Mouse (Mus musculus) forebrain, embryonic 15.5 days (tissue): ENCODE results near the gene Sco2. TPM values are rescaled to one million over a fixed set of nuclear protein-coding genes. Genes with fewer than 3 reads are reported as not detected.

Experiments
- ATAC-seq: fragments of 200-750 bp; cut with Nextera tagmentation; replicated peaks from 2 replicates; pipeline ENCODE4 v1.8.0; 2017; ENCODE audit warnings: mild to moderate bottlenecking, moderate TSS enrichment, moderate library complexity
- H3K27ac ChIP-seq: fragments of 300-500 bp; sonication (generic); replicated peaks from 2 replicates; pipeline ENCODE4 v1.5.1; 2015; ENCODE audit warnings: mild to moderate bottlenecking, inconsistent platforms
- H3K27me3 ChIP-seq: fragments of 300-500 bp; sonication (generic); 2 replicates; pipeline ENCODE4 v1.6.1; 2015; ENCODE audit warnings: inconsistent platforms
- H3K36me3 ChIP-seq: fragments of 300-500 bp; sonication (generic); 2 replicates; pipeline ENCODE4 v1.6.1; 2015; ENCODE audit warnings: mild to moderate bottlenecking, inconsistent platforms
- H3K4me1 ChIP-seq: fragments of 300-500 bp; sonication (generic); 2 replicates; pipeline ENCODE4 v1.6.1; 2015; ENCODE audit warnings: inconsistent platforms
- H3K4me2 ChIP-seq: fragments of 300-500 bp; sonication (generic); replicated peaks from 2 replicates; pipeline ENCODE4 v1.6.1; 2015; ENCODE audit warnings: mild to moderate bottlenecking, inconsistent platforms
- H3K4me3 ChIP-seq: fragments of 300-500 bp; sonication (generic); 2 replicates; pipeline ENCODE4 v1.5.1; 2015; ENCODE audit warnings: mild to moderate bottlenecking, inconsistent platforms
- H3K9ac ChIP-seq: fragments of 300-500 bp; sonication (generic); replicated peaks from 2 replicates; pipeline ENCODE4 v1.6.1; 2015; ENCODE audit warnings: mild to moderate bottlenecking, inconsistent platforms
- H3K9me3 ChIP-seq: fragments of 300-500 bp; sonication (generic); 2 replicates; pipeline ENCODE4 v1.6.1; 2016; ENCODE audit warnings: inconsistent platforms
- WGBS: fragments of 180-500 bp; shearing (Covaris S2); methylation state at CpG from one replicate; pipeline ENCODE4 v1.1.7; 2015; ENCODE audit warnings: mixed read lengths; 5-methylcytosine and 5-hydroxymethylcytosine counted together
- polyA plus RNA-seq: library from polyadenylated mRNA; unstranded; fragments of >200 nt; fragmentation: Nextera tagmentation; extraction: Ambion mirVana; gene quantifications from 2 replicates; pipeline ENCODE4 v1.2.1, GENCODE M21; 2015

Gene Sco2
- polyA plus RNA-seq, 1 experiment from 2014 or later, result 10.2 TPM

- Histone ChIP-seq H3K27ac (no peak overlapping the region), H3K4me1 (no peaks in the 10 kb centered on the region), H3K36me3 (no peaks in the 10 kb centered on the region)
Observed at GRCm38 (mm10) chr15:89343325-89343724, 30.3 kb downstream of the Sco2 start.

GRCm38 (mm10) chr15:89341678-89342077, 32.0 kb downstream of the Sco2 start:
- Histone ChIP-seq H3K4me3 (no peak overlapping the region), H3K27me3 (no peaks in the 10 kb centered on the region), H3K4me1 (no peaks in the 10 kb centered on the region), H3K9ac (no peak overlapping the region), H3K27ac (no peak overlapping the region), H3K4me2 (no peak overlapping the region), H3K36me3 (no peaks in the 10 kb centered on the region), H3K9me3 (no peaks in the 10 kb centered on the region)
- WGBS, result 33% methylated on average over 1 of the region's 1 CpGs
- no peak for ATAC-seq

More at GRCm38 (mm10) chr15:89343325-89343724, 30.3 kb downstream of the Sco2 start:
- ATAC-seq, result no peak
- Histone ChIP-seq H3K27me3 (no peaks in the 10 kb centered on the region), H3K9me3 (no peaks in the 10 kb centered on the region), H3K4me2 (no peak overlapping the region), H3K4me3 (no peak overlapping the region), H3K9ac (no peak overlapping the region)
- 86% methylated on average over 3 of the region's 3 CpGs for WGBS

- Histone ChIP-seq H3K4me1 (no peaks in the 10 kb centered on the region), H3K27me3 (no peaks in the 10 kb centered on the region), H3K36me3 (no peaks in the 10 kb centered on the region), H3K4me3 (no peak overlapping the region), H3K4me2 (no peak overlapping the region), H3K9ac (no peak overlapping the region), H3K9me3 (no peaks in the 10 kb centered on the region), H3K27ac (no peak overlapping the region)
- WGBS, result 88% methylated on average over 3 of the region's 3 CpGs
- no peak for ATAC-seq
Observed at GRCm38 (mm10) chr15:89340136-89340535, 33.5 kb downstream of the Sco2 start.

- Histone ChIP-seq H3K9ac (no peak overlapping the region), H3K27me3 (no peaks in the 10 kb centered on the region), H3K4me2 (no peak overlapping the region), H3K27ac (no peak overlapping the region), H3K4me1 (no peaks in the 10 kb centered on the region), H3K4me3 (no peak overlapping the region), H3K36me3 (no peaks in the 10 kb centered on the region), H3K9me3 (no peaks in the 10 kb centered on the region)
- ATAC-seq, result no peak
- WGBS, result 94% methylated on average over 2 of the region's 2 CpGs
Observed at GRCm38 (mm10) chr15:89339696-89340095, 34.0 kb downstream of the Sco2 start.

- WGBS, result 88% methylated on average over 14 of the region's 14 CpGs
Observed at GRCm38 (mm10) chr15:89336422-89336821, 37.2 kb downstream of the Sco2 start.

GRCm38 (mm10) chr15:89334774-89335537, 38.7 kb downstream of the Sco2 start:
- ATAC-seq, result no peak
- WGBS, result 87% methylated on average over 17 of the region's 17 CpGs
- no peak overlapping the region for H3K4me3 ChIP-seq
- no peaks in the 10 kb centered on the region for H3K27me3 ChIP-seq
- no peaks in the 10 kb centered on the region for H3K4me1 ChIP-seq
- no peak overlapping the region for H3K27ac ChIP-seq
- H3K4me2 ChIP-seq, result no peak overlapping the region
- H3K9me3 ChIP-seq, result no peaks in the 10 kb centered on the region
- H3K9ac ChIP-seq, result no peak overlapping the region
- no peaks in the 10 kb centered on the region for H3K36me3 ChIP-seq

More at GRCm38 (mm10) chr15:89336422-89336821, 37.2 kb downstream of the Sco2 start:
- Histone ChIP-seq H3K4me2 (no peak overlapping the region), H3K36me3 (no peaks in the 10 kb centered on the region), H3K9ac (no peak overlapping the region), H3K27ac (no peak overlapping the region), H3K9me3 (no peaks in the 10 kb centered on the region), H3K4me1 (no peaks in the 10 kb centered on the region), H3K4me3 (no peak overlapping the region), H3K27me3 (no peaks in the 10 kb centered on the region)
- ATAC-seq, result no peak

- H3K4me2 ChIP-seq, result no peak within 1 kb of the TSS
- ATAC-seq, result no peak
- no peaks in the 10 kb centered on the region for H3K4me1 ChIP-seq
- whole genome bisulfite sequencing, result 94% methylated on average over 7 of the region's 7 CpGs
- no peaks in the 10 kb centered on the region for H3K36me3 ChIP-seq
- H3K4me3 ChIP-seq, result no peak within 1 kb of the TSS
- H3K27me3 ChIP-seq, result no peaks in the 10 kb centered on the region
- H3K9ac ChIP-seq, result no peak within 1 kb of the TSS
- H3K27ac ChIP-seq, result no peak within 1 kb of the TSS
- no peaks in the 10 kb centered on the region for H3K9me3 ChIP-seq
Observed at GRCm38 (mm10) chr15:89334271-89334670, 39.4 kb downstream of the Sco2 start, which contains the start of gene Miox. Gene Miox, plus strand, starts transcription at chr15:89334398.

- no peak overlapping the region for H3K4me2 ChIP-seq
- no peak overlapping the region for H3K27ac ChIP-seq
- WGBS, result 60% methylated on average over 5 of the region's 5 CpGs
- peaks cover 6% of the 10 kb centered on the region; the same call in 1 of the 2 replicates for H3K27me3 ChIP-seq
- H3K36me3 ChIP-seq, result no peaks in the 10 kb centered on the region
- H3K9ac ChIP-seq, result no peak overlapping the region
- ATAC-seq, result no peak
- H3K4me1 ChIP-seq, result no peaks in the 10 kb centered on the region
- H3K4me3 ChIP-seq, result no peak overlapping the region
- H3K9me3 ChIP-seq, result no peaks in the 10 kb centered on the region
Observed at GRCm38 (mm10) chr15:89326441-89326840, 47.2 kb downstream of the Sco2 start.

- Histone ChIP-seq H3K4me3 (no peak overlapping the region), H3K9ac (no peak overlapping the region), H3K4me1 (no peaks in the 10 kb centered on the region), H3K36me3 (no peaks in the 10 kb centered on the region), H3K27ac (no peak overlapping the region), H3K4me2 (no peak overlapping the region), H3K9me3 (no peaks in the 10 kb centered on the region), H3K27me3 (peaks cover 6% of the 10 kb centered on the region; the same call in 1 of the 2 replicates)
- no peak for ATAC-seq
- WGBS, result 87% methylated on average over 4 of the region's 4 CpGs
Observed at GRCm38 (mm10) chr15:89323656-89324055, 50.0 kb downstream of the Sco2 start.

- Histone ChIP-seq H3K27me3 (peaks cover 6% of the 10 kb centered on the region; the same call in 1 of the 2 replicates), H3K4me2 (0 out of 2 replicates have a peak within 1 kb of the TSS, but pooled peaks have one; percentile 16), H3K36me3 (no peaks in the 10 kb centered on the region), H3K9ac (no peak within 1 kb of the TSS), H3K4me3 (no peak within 1 kb of the TSS), H3K9me3 (no peaks in the 10 kb centered on the region), H3K4me1 (no peaks in the 10 kb centered on the region), H3K27ac (no peak within 1 kb of the TSS)
- 10% methylated on average over 26 of the region's 26 CpGs for WGBS
- no peak for ATAC-seq
Observed at GRCm38 (mm10) chr15:89322670-89323522, 50.8 kb downstream of the Sco2 start, which contains the start of gene Adm2. Gene Adm2, plus strand, starts transcription at chr15:89322720.
